Mouse (Mus musculus) intestine, embryonic 14.5 days (tissue): ENCODE measurements around the gene Daam1. TPM values are rescaled to one million over a fixed set of nuclear protein-coding genes. Genes with fewer than 3 reads are reported as not detected.

Source experiments
- ATAC-seq: fragments of 200-750 bp; cut with Nextera tagmentation; replicated peaks from 2 replicates; pipeline ENCODE4 v1.8.0; 2017; ENCODE audit warnings: low read depth, moderate number of reproducible peaks, moderate TSS enrichment, moderate library complexity; ENCODE audit not compliant: low FRiP score, low TSS enrichment
- DNase-seq: peaks from one replicate; pipeline ENCODE4 v3.0.0-alpha.2; 2018; ENCODE audit warnings: low spot score
- H3K27ac ChIP-seq: fragments of 300-500 bp; sonication (generic); 2 replicates; pipeline ENCODE4 v1.5.1; 2014; ENCODE audit warnings: low read depth, mild to moderate bottlenecking, control low read depth
- H3K27me3 ChIP-seq: fragments of 300-500 bp; sonication (generic); replicated peaks from 2 replicates; pipeline ENCODE4 v1.6.1; 2014; ENCODE audit warnings: low read length, control low read depth; ENCODE audit not compliant: control insufficient read depth, insufficient read depth
- H3K36me3 ChIP-seq: fragments of 300-500 bp; sonication (generic); 2 replicates; pipeline ENCODE4 v1.6.1; 2014; ENCODE audit warnings: low read length, control low read depth; ENCODE audit not compliant: control insufficient read depth, insufficient read depth
- H3K4me1 ChIP-seq: fragments of 300-500 bp; sonication (generic); replicated peaks from 2 replicates; pipeline ENCODE4 v1.6.1; 2014; ENCODE audit warnings: low read length, control low read depth, mixed read lengths; ENCODE audit not compliant: control insufficient read depth, insufficient read depth
- H3K4me2 ChIP-seq: fragments of 300-500 bp; sonication (generic); 2 replicates; pipeline ENCODE4 v1.6.1; 2014; ENCODE audit warnings: low read length
- H3K4me3 ChIP-seq: fragments of 300-500 bp; sonication (generic); 2 replicates; pipeline ENCODE4 v1.5.1; 2014; ENCODE audit warnings: low read depth, low read length, control low read depth, mixed read lengths
- H3K9ac ChIP-seq: fragments of 300-500 bp; sonication (generic); 2 replicates; pipeline ENCODE4 v1.6.1; 2014; ENCODE audit warnings: mild to moderate bottlenecking, low read length
- H3K9me3 ChIP-seq: fragments of 300-500 bp; sonication (generic); 2 replicates; pipeline ENCODE4 v1.6.1; 2016; ENCODE audit warnings: low read length, control low read depth; ENCODE audit not compliant: control insufficient read depth
- WGBS: fragments of 180-500 bp; shearing (Covaris S2); extraction: QIAGEN DNeasy Blood & Tissue Kit; methylation state at CpG from one replicate; pipeline ENCODE4 v1.1.7; 2014; 5-methylcytosine and 5-hydroxymethylcytosine counted together
- polyA plus RNA-seq: library from polyadenylated mRNA; unstranded; fragments of >200 nt; fragmentation: Nextera tagmentation; extraction: Ambion mirVana; gene quantifications from 2 replicates; pipeline ENCODE4 v1.2.1, GENCODE M21; 2014

Daam1 gene
- polyA plus RNA-seq = 15.6 and 16.1 TPM in 2 replicates

- Histone ChIP-seq H3K27ac (peak within 1 kb of the TSS; percentile 92), H3K4me2 (peak within 1 kb of the TSS; percentile 68), H3K27me3 (no peaks in the 10 kb centered on the region), H3K9me3 (no peaks in the 10 kb centered on the region), H3K36me3 (no peaks in the 10 kb centered on the region), H3K4me3 (peak within 1 kb of the TSS; percentile 94), H3K9ac (peak within 1 kb of the TSS; percentile 86), H3K4me1 (peaks cover 20% of the 10 kb centered on the region)
- ATAC-seq = peak; percentile 99
- DNase-seq = peak; percentile 89
- 0% methylated on average over 35 of the region's 35 CpGs for WGBS
These were observed at the start of gene Daam1 for GRCm38 (mm10) chr12:71830607-71831257. Daam1 (plus strand) TSS chr12:71831078.

DNA sequence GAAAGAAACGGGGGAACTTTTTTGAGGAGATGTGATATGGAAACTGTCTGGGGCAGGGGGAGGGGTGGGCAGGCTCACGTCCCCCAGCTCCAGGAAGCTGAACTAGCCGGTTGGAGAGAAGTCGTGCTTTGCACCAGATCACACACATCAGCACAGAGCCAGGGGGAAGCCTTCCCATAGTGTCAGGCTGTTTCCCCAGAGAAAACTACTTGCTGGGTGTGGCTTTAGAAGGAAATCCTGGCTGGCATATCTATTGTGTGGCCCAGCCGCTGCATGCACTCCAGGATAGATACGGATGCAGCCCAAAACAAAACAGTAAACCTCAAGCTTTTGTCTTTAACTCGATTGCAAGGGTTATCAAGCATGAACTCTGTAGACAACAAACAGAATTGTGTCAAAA, 49.7 kb upstream of the Daam1 start:
- 57% methylated on average over 7 of the region's 7 CpGs for WGBS
- Histone ChIP-seq H3K4me2 (no peak overlapping the region), H3K27me3 (no peaks in the 10 kb centered on the region), H3K9me3 (no peaks in the 10 kb centered on the region), H3K4me3 (no peak overlapping the region), H3K4me1 (0 out of 2 replicates have a peak, but pooled peaks cover 3% of the 10 kb centered on the region), H3K9ac (no peak overlapping the region), H3K36me3 (no peaks in the 10 kb centered on the region), H3K27ac (no peak overlapping the region)
- DNase-seq (no peak), ATAC-seq (no peak)

- no peak overlapping the region for H3K4me3 ChIP-seq
- H3K27me3 ChIP-seq = no peaks in the 10 kb centered on the region
- H3K9ac ChIP-seq = no peak overlapping the region
- H3K4me1 ChIP-seq = no peaks in the 10 kb centered on the region
- ATAC-seq (no peak), DNase-seq (no peak)
- H3K4me2 ChIP-seq = no peak overlapping the region
- H3K36me3 ChIP-seq = no peaks in the 10 kb centered on the region
- H3K27ac ChIP-seq = no peak overlapping the region
- 84% methylated on average over 3 of the region's 3 CpGs for WGBS
- no peaks in the 10 kb centered on the region for H3K9me3 ChIP-seq
These were observed 46.9 kb upstream of the Daam1 start for GRCm38 (mm10) chr12:71783970-71784369.

DNA sequence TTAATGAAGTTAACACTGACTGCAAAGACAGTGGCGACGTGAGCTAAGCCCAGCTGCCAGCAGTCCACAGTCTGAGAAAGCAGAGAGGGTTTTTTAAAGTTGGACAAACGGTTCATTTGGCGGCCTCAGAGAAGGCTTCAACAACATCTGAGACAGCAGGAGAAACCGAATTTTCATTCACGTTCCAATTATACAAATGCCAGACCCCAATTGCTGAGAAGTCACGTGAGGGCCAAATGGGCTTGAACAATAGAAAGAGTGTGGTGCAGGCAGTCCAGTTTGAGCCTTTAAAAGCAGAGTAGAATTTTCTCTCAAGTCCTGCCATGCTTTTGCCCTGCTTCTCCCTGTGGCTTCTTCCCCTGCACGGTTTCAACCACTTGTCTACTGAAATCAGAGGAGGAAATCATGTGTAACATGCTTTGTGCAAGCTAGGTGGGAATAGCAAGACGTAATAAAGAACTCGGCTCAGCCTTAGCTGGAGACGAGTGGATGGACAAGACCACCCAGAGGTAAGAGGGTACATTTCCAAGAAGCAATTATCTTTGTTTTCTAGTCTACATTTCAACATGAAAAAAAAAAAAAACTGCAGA, 46.1 kb upstream of the Daam1 start:
- H3K27ac ChIP-seq = no peak overlapping the region
- H3K4me1 ChIP-seq = no peaks in the 10 kb centered on the region
- H3K4me3 ChIP-seq = no peak overlapping the region
- 49% methylated on average over 11 of the region's 11 CpGs for WGBS
- no peaks in the 10 kb centered on the region for H3K9me3 ChIP-seq
- H3K27me3 ChIP-seq = no peaks in the 10 kb centered on the region
- ATAC-seq (no peak), DNase-seq (no peak)
- H3K9ac ChIP-seq = no peak overlapping the region
- H3K4me2 ChIP-seq = no peak overlapping the region
- H3K36me3 ChIP-seq = no peaks in the 10 kb centered on the region

DNA sequence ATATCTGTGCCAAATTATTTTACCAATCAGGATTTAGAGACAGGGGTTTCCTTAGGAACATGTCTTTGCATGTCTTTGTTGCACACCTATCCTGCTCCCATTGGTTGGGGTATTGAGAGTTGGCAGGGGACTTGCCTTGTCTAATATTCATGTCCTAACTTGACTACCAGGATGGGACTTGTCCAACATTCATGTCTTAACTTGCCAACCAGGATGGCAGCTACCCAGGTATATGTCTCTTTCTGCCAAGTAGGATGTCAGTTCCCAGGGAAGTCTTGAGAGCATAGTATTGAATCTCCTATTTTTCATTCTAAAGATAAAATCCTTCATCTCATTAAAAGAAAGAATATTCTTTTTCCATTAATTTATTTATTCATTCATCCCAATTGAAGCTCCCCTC, 44.4 kb upstream of the Daam1 start:
- no peaks in the 10 kb centered on the region for H3K9me3 ChIP-seq
- DNase-seq (no peak), ATAC-seq (no peak)
- no peak overlapping the region for H3K27ac ChIP-seq
- no peaks in the 10 kb centered on the region for H3K4me1 ChIP-seq
- H3K9ac ChIP-seq = no peak overlapping the region
- no peaks in the 10 kb centered on the region for H3K36me3 ChIP-seq
- no peak overlapping the region for H3K4me3 ChIP-seq
- H3K4me2 ChIP-seq = no peak overlapping the region
- no peaks in the 10 kb centered on the region for H3K27me3 ChIP-seq

- no peak for ATAC-seq
- no peak overlapping the region for H3K9ac ChIP-seq
- H3K36me3 ChIP-seq = no peaks in the 10 kb centered on the region
- no peak for DNase-seq
- H3K4me1 ChIP-seq = no peaks in the 10 kb centered on the region
- no peak overlapping the region for H3K4me3 ChIP-seq
- H3K27ac ChIP-seq = no peak overlapping the region
- WGBS = 72% methylated on average over 4 of the region's 4 CpGs
- H3K27me3 ChIP-seq = no peaks in the 10 kb centered on the region
- H3K4me2 ChIP-seq = no peak overlapping the region
- no peaks in the 10 kb centered on the region for H3K9me3 ChIP-seq
These were observed 42.1 kb upstream of the Daam1 start for GRCm38 (mm10) chr12:71788791-71789190.

DNA sequence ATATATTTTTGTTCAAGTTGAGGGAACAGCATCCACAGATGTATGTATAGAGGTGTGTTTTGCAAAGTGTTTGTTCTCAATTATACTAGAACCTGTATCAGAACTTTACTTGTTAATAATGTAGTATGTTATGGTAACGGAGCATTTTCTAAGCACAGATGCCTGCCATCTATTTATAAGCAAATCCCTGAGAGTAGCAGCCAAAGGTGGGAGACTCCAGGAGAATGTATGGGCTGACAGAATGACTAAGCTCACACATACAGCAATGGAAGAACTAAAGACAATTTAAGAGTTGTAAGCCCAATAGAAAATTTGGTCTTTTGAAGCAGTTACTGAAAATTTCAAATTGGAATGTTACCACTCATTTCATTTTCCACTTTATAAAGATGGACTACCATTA, 40.3 kb upstream of the Daam1 start:
- no peaks in the 10 kb centered on the region for H3K4me1 ChIP-seq
- no peaks in the 10 kb centered on the region for H3K9me3 ChIP-seq
- ATAC-seq (no peak), DNase-seq (no peak)
- no peak overlapping the region for H3K4me2 ChIP-seq
- no peak overlapping the region for H3K4me3 ChIP-seq
- H3K9ac ChIP-seq = no peak overlapping the region
- no peaks in the 10 kb centered on the region for H3K27me3 ChIP-seq
- 93% methylated on average over 1 of the region's 1 CpGs for WGBS
- no peaks in the 10 kb centered on the region for H3K36me3 ChIP-seq
- no peak overlapping the region for H3K27ac ChIP-seq

DNA sequence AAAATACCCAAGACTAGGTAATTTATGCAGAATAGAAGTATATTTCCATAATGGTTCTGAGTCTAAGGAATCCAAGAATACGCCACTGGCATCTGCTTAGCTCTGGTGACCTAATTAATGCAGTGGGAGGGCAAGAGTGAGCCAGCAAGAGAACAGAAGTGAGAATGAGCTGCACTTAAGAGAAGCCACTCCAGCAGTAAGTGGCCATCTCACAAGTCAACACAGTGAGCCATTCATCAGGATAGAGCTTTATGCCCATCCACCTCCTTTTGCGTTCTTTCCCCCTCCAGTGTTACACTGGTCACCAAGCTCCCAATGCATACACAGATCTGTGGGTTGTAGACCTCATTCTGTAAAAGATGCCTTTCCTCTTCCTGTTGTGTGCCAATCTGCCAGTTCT, 37.8 kb upstream of the Daam1 start:
- no peaks in the 10 kb centered on the region for H3K9me3 ChIP-seq
- H3K4me2 ChIP-seq = no peak overlapping the region
- H3K9ac ChIP-seq = no peak overlapping the region
- DNase-seq (no peak), ATAC-seq (no peak)
- H3K27ac ChIP-seq = no peak overlapping the region
- no peaks in the 10 kb centered on the region for H3K27me3 ChIP-seq
- H3K36me3 ChIP-seq = no peaks in the 10 kb centered on the region
- H3K4me1 ChIP-seq = peaks cover 6% of the 10 kb centered on the region; the same call in 1 of the 2 replicates
- 92% methylated on average over 2 of the region's 2 CpGs for WGBS
- no peak overlapping the region for H3K4me3 ChIP-seq

- H3K9me3 ChIP-seq = no peaks in the 10 kb centered on the region
- ATAC-seq (no peak), DNase-seq (no peak)
- H3K27me3 ChIP-seq = no peaks in the 10 kb centered on the region
- H3K4me2 ChIP-seq = no peak overlapping the region
- H3K9ac ChIP-seq = no peak overlapping the region
- H3K4me3 ChIP-seq = no peak overlapping the region
- no peak overlapping the region for H3K27ac ChIP-seq
- WGBS = 51% methylated on average over 4 of the region's 4 CpGs
- H3K4me1 ChIP-seq = peaks cover 6% of the 10 kb centered on the region; the same call in 1 of the 2 replicates
- no peaks in the 10 kb centered on the region for H3K36me3 ChIP-seq
These were observed 35.3 kb upstream of the Daam1 start for GRCm38 (mm10) chr12:71795626-71796025.
